ENCODE assay signal across 1 mouse cellular context in the genomic region with DNA sequence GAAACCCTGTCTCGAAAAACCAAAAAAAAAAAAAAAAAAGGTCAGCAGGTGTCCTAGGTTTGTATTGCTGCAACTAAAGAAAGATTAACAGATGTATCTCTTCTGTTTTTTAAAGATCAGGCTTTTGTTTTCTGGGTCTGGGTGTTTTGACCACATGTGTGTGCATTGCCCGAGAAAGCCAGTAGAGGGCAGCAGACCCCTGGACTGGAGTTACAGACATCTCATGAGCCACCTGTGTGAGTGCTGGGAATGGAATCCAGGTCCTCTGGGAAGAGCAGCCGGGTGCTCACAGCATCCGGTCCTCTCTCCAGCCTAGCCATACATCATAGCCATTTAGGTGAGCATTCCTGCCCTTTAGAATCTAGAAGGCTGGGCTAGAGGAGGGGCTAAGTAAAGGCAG.
TF ChIP-seq lines count a peak whose summit lies in the region.

No protein-coding gene starts in this region.

TF ChIP-seq in MEL, 35 proteins besides CTCF, POLR2A, EP300 and RAD21:
- TF ChIP-seq JUND (IDR thresholded peaks at IDR 0.05; ENCODE audit: low read depth, low read length) (no peak), KAT2A (conservative IDR thresholded peaks at IDR 0.05; ENCODE audit: low read depth, low read length) (no peak), ZC3H11A (IDR thresholded peaks at IDR 0.05; ENCODE audit: low read depth, low read length) (peak; percentile 39), SMC3 (IDR thresholded peaks at IDR 0.05; ENCODE audit: low read depth, low read length) (peak; percentile 41), MEF2A (IDR thresholded peaks at IDR 0.05; ENCODE audit: extremely low read depth, insufficient replicate concordance, low read depth, low read length, poor library complexity, severe bottlenecking) (no peak), NRF1 (IDR thresholded peaks at IDR 0.05; ENCODE audit: insufficient read depth, low read depth, low read length, poor library complexity, severe bottlenecking) (no peak)
